Comparison of ENCODE assay signal across 20 mouse cellular contexts in genomic region chr2:81269245-81269880, GRCm38 (mm10).
DNase-seq lines count a peak whose midpoint lies in the region; ATAC-seq and TF ChIP-seq lines count a peak whose summit lies in the region.
"Had no signal": no experiment of that assay in that cellular context is flagged by ENCODE, and none has a peak within 500 bp of the region (broad histone marks: within the 10 kb centered on the region; RNA-seq: fewer than 3 reads in every experiment).

No protein-coding gene starts in this region.

- no peak overlapping the region for H3K27ac ChIP-seq in hindbrain, embryonic 15.5 days (replicated peaks)
- H3K27ac ChIP-seq in hindbrain, embryonic 11.5 days (ENCODE audit: low read depth, low read length) = no peak overlapping the region
- no peak overlapping the region for H3K27ac ChIP-seq in hindbrain, postnatal 0 days
- H3K27ac ChIP-seq in liver, postnatal 0 days (ENCODE audit: low read depth) = no peak overlapping the region
- H3K27ac ChIP-seq: kidney, postnatal 0 days; left cerebral cortex, adult 2 months; limb, embryonic 10.5 days; liver, embryonic 15.5 days; midbrain, embryonic 12.5 days; neural tube, embryonic 15.5 days had no signal

- no peaks in the 10 kb centered on the region for H3K27me3 ChIP-seq in hindbrain, embryonic 15.5 days
- H3K27me3 ChIP-seq in hindbrain, embryonic 11.5 days (ENCODE audit: control insufficient read depth, insufficient read depth, low read length) = no peaks in the 10 kb centered on the region
- no peaks in the 10 kb centered on the region for H3K27me3 ChIP-seq in hindbrain, postnatal 0 days (ENCODE audit: insufficient read depth, low read length)
- no peaks in the 10 kb centered on the region for H3K27me3 ChIP-seq in liver, postnatal 0 days (ENCODE audit: insufficient read depth, low read length)
- H3K27me3 ChIP-seq: liver, embryonic 15.5 days; midbrain, embryonic 12.5 days; neural tube, embryonic 15.5 days had no signal

- H3K4me3 ChIP-seq in hindbrain, embryonic 15.5 days = no peak overlapping the region
- H3K4me3 ChIP-seq in hindbrain, embryonic 11.5 days (ENCODE audit: low read depth, low read length) = no peak overlapping the region
- H3K4me3 ChIP-seq in hindbrain, postnatal 0 days (ENCODE audit: low read length) = no peak overlapping the region
- no peak overlapping the region for H3K4me3 ChIP-seq in liver, postnatal 0 days (ENCODE audit: low read depth, low read length)
- H3K4me3 ChIP-seq: left cerebral cortex, adult 2 months; limb, embryonic 10.5 days; liver, embryonic 15.5 days; midbrain, embryonic 12.5 days; neural tube, embryonic 15.5 days had no signal

- no peak for TF ChIP-seq CTCF in hindbrain, postnatal 0 days (IDR thresholded peaks at IDR 0.05; ENCODE audit: low read depth)
- TF ChIP-seq CTCF in liver, postnatal 0 days (IDR thresholded peaks at IDR 0.05; ENCODE audit: low read depth) = no peak

- no peaks in the 10 kb centered on the region for H3K9me3 ChIP-seq in hindbrain, embryonic 15.5 days
- no peaks in the 10 kb centered on the region for H3K9me3 ChIP-seq in hindbrain, embryonic 11.5 days (ENCODE audit: control insufficient read depth, low read length)
- H3K9me3 ChIP-seq in hindbrain, postnatal 0 days (ENCODE audit: low read length) = no peaks in the 10 kb centered on the region
- no peaks in the 10 kb centered on the region for H3K9me3 ChIP-seq in liver, postnatal 0 days (ENCODE audit: low read length)
- H3K9me3 ChIP-seq: limb, embryonic 10.5 days; liver, embryonic 15.5 days; midbrain, embryonic 12.5 days; neural tube, embryonic 15.5 days had no signal

- no peak overlapping the region for H3K9ac ChIP-seq in hindbrain, embryonic 15.5 days
- H3K9ac ChIP-seq in hindbrain, embryonic 11.5 days (ENCODE audit: low read depth, low read length) = no peak overlapping the region
- no peak overlapping the region for H3K9ac ChIP-seq in hindbrain, postnatal 0 days (replicated peaks; ENCODE audit: low read length)
- no peak overlapping the region for H3K9ac ChIP-seq in liver, postnatal 0 days (replicated peaks)
- H3K9ac ChIP-seq: liver, embryonic 15.5 days; midbrain, embryonic 12.5 days; neural tube, embryonic 15.5 days had no signal

- ATAC-seq in cerebellum, adult (ENCODE audit: insufficient number of reproducible peaks, low FRiP score, low TSS enrichment) = no peak
- 0 out of 2 replicates have a peak, but pooled peaks have one; percentile 65 for ATAC-seq in hindbrain, embryonic 15.5 days (ENCODE audit: low FRiP score, low read depth)
- ATAC-seq in hindbrain, embryonic 11.5 days (ENCODE audit: low FRiP score) = no peak
- no peak for ATAC-seq in hindbrain, postnatal 0 days
- ATAC-seq in liver, postnatal 0 days = no peak
- ATAC-seq: lung, postnatal 0 days had no signal

- H3K4me2 ChIP-seq in hindbrain, embryonic 15.5 days = no peak overlapping the region
- H3K4me2 ChIP-seq in hindbrain, embryonic 11.5 days (replicated peaks; ENCODE audit: low read depth, low read length) = no peak overlapping the region
- H3K4me2 ChIP-seq in hindbrain, postnatal 0 days (ENCODE audit: low read depth, low read length) = no peak overlapping the region
- no peak overlapping the region for H3K4me2 ChIP-seq in liver, postnatal 0 days (ENCODE audit: low read depth, low read length)
- H3K4me2 ChIP-seq: liver, embryonic 15.5 days; midbrain, embryonic 12.5 days; neural tube, embryonic 15.5 days had no signal

- WGBS in hindbrain, embryonic 15.5 days = 50% methylated on average over 3 of the region's 3 CpGs
- 76% methylated on average over 3 of the region's 3 CpGs for WGBS in hindbrain, embryonic 11.5 days
- 33% methylated on average over 3 of the region's 3 CpGs for WGBS in hindbrain, postnatal 0 days
- 70% methylated on average over 3 of the region's 3 CpGs for WGBS in liver, postnatal 0 days (ENCODE audit: insufficient replicate concordance)

- H3K36me3 ChIP-seq in hindbrain, embryonic 15.5 days = no peaks in the 10 kb centered on the region
- no peaks in the 10 kb centered on the region for H3K36me3 ChIP-seq in hindbrain, embryonic 11.5 days (ENCODE audit: control insufficient read depth, insufficient read depth, low read length)
- H3K36me3 ChIP-seq in hindbrain, postnatal 0 days (ENCODE audit: insufficient read depth, low read length) = no peaks in the 10 kb centered on the region
- H3K36me3 ChIP-seq in liver, postnatal 0 days (replicated peaks; ENCODE audit: insufficient read depth, low read length) = no peaks in the 10 kb centered on the region
- H3K36me3 ChIP-seq: limb, embryonic 10.5 days; liver, embryonic 15.5 days; midbrain, embryonic 12.5 days; neural tube, embryonic 15.5 days had no signal

- TF ChIP-seq EP300 in liver, postnatal 0 days (IDR thresholded peaks at IDR 0.05; ENCODE audit: low read depth) = no peak

- H3K4me1 ChIP-seq in hindbrain, embryonic 15.5 days (replicated peaks) = no peaks in the 10 kb centered on the region
- no peaks in the 10 kb centered on the region for H3K4me1 ChIP-seq in hindbrain, embryonic 11.5 days (replicated peaks; ENCODE audit: control insufficient read depth, insufficient read depth, low read length)
- no peaks in the 10 kb centered on the region for H3K4me1 ChIP-seq in hindbrain, postnatal 0 days (ENCODE audit: insufficient read depth, low read length)
- no peaks in the 10 kb centered on the region for H3K4me1 ChIP-seq in liver, postnatal 0 days (ENCODE audit: insufficient read depth)
- H3K4me1 ChIP-seq: limb, embryonic 10.5 days; liver, embryonic 15.5 days; midbrain, embryonic 12.5 days; neural tube, embryonic 15.5 days had no signal

- DNase-seq in cerebellum, postnatal 14 days = peak; percentile 53 to 60
- no peak for DNase-seq in hindbrain, embryonic 11.5 days (ENCODE audit: low spot score)
- peak; percentile 5 for DNase-seq in brain, adult 2 months (ENCODE audit: low read depth, low spot score)
- peak; percentile 59 for DNase-seq in hindbrain, postnatal 0 days (ENCODE audit: low spot score)
- DNase-seq in liver, postnatal 0 days = no peak
- no peak for DNase-seq in neural tube, embryonic 10.5 days (ENCODE audit: extremely low spot score, low spot score)
- DNase-seq: adrenal gland, postnatal 10 days; cerebellum, adult 9-10 months; kidney, adult 2 months; liver; spleen, adult 18-20 months had no signal

Comparison
In these comparisons a context has a peak if more than half of its experiments do, and no peak if none do; other contexts are left out.
1. DNase-seq: peak in cerebellum, postnatal 14 days (2 of 2), brain, adult 2 months (single experiment) and hindbrain, postnatal 0 days (single experiment); none in hindbrain, embryonic 11.5 days (single experiment), liver, postnatal 0 days (single experiment) and neural tube, embryonic 10.5 days (single experiment).